Mouse (Mus musculus) T-helper 2 cell (primary cell): ENCODE data around the gene Syde2.
"Not testable (repeated sequence)": the region's sequence is repeated elsewhere in the genome, so short reads cannot be mapped to it uniquely, and the experiment has no call there.

Experiments used
- in situ Hi-C: fragments of 300-600 bp; cut with MboI, MseI; formaldehyde crosslinking; loops from one replicate; pipeline ENCODE4 v1.15.1; 2025; ENCODE audit warnings: high pct_unique_total_duplicates

Gene Syde2

GRCm38 (mm10) chr3:145964473-145964872 lies 23.2 kb upstream of the Syde2 start:
- in situ Hi-C loops = no loop called here

GRCm38 (mm10) chr3:145965583-145965982 lies 22.1 kb upstream of the Syde2 start:
- in situ Hi-C loops = not testable (repeated sequence)

- in situ Hi-C loops = no loop called here
These were observed 20.9 kb upstream of the Syde2 start for GRCm38 (mm10) chr3:145966806-145967205.

GRCm38 (mm10) chr3:145969031-145969501 lies 18.6 kb upstream of the Syde2 start:
- in situ Hi-C loops = no loop called here

- in situ Hi-C loops = no loop called here
These were observed 16.2 kb upstream of the Syde2 start for GRCm38 (mm10) chr3:145971501-145971900.

GRCm38 (mm10) chr3:145974986-145975385 lies 12.7 kb upstream of the Syde2 start:
- in situ Hi-C loops = loop anchor here (5.0 kb wide), 1 partner anchor 97 kb away; no protein-coding TSS in a partner anchor

GRCm38 (mm10) chr3:145985333-145985925 lies 2.2 kb upstream of the Syde2 start:
- in situ Hi-C loops = loop anchor here (5.0 kb wide), 1 partner anchor 33 kb away; no protein-coding TSS in a partner anchor

GRCm38 (mm10) chr3:145986317-145987001 lies 1.2 kb upstream of the Syde2 start:
- in situ Hi-C loops = loop anchor here (5.0 kb wide), 1 partner anchor 34 kb away; no protein-coding TSS in a partner anchor

- in situ Hi-C loops = loop anchor here (5.0 kb wide), 1 partner anchor 36 kb away; no protein-coding TSS in a partner anchor
These were observed 457 bp downstream of the Syde2 start for GRCm38 (mm10) chr3:145987970-145988683.

- in situ Hi-C loops = loop anchor here (5.0 kb wide), 1 partner anchor 37 kb away; no protein-coding TSS in a partner anchor
These were observed 1.3 kb downstream of the Syde2 start for GRCm38 (mm10) chr3:145988684-145989575.

- in situ Hi-C loops = loop anchor here (5.0 kb wide), 1 partner anchor 37 kb away; no protein-coding TSS in a partner anchor
These were observed 2.0 kb downstream of the Syde2 start for GRCm38 (mm10) chr3:145989576-145990081.

- in situ Hi-C loops = no loop called here
These were observed 3.5 kb downstream of the Syde2 start for GRCm38 (mm10) chr3:145991130-145991529.

- in situ Hi-C loops = no loop called here
These were observed 4.5 kb downstream of the Syde2 start for GRCm38 (mm10) chr3:145991976-145992730.

GRCm38 (mm10) chr3:145992796-145993195 lies 5.1 kb downstream of the Syde2 start:
- in situ Hi-C loops = no loop called here

- in situ Hi-C loops = no loop called here
These were observed 6.0 kb downstream of the Syde2 start for GRCm38 (mm10) chr3:145993481-145994201.

GRCm38 (mm10) chr3:145995489-145995888 lies 7.8 kb downstream of the Syde2 start:
- in situ Hi-C loops = no loop called here

- in situ Hi-C loops = not testable (repeated sequence)
These were observed 8.9 kb downstream of the Syde2 start for GRCm38 (mm10) chr3:145996539-145996938.

- in situ Hi-C loops = no loop called here
These were observed 16.8 kb downstream of the Syde2 start for GRCm38 (mm10) chr3:146004347-146005051.

GRCm38 (mm10) chr3:146007872-146008271 lies 20.2 kb downstream of the Syde2 start:
- in situ Hi-C loops = no loop called here
